Mouse (Mus musculus): ENCODE results near the gene Mapkapk3.

Gene Mapkapk3

GRCm38 (mm10) chr9:107289211-107290076, at the start of gene Mapkapk3:
TSS of gene Mapkapk3 (minus strand) at chr9:107289877.
- in situ Hi-C loops (cut with MboI), result loop anchor here (10.0 to 25.0 kb wide), 2 partner anchors 385 to 602 kb away; partner anchors contain the start of gene Tex264

GRCm38 (mm10) chr9:107338172-107338883, 48.7 kb upstream of the Mapkapk3 start, which contains the start of gene Hemk1:
TSS of gene Hemk1 (minus strand) at chr9:107338350.
- in situ Hi-C loops (cut with MboI), result no loop called here

- in situ Hi-C loops (cut with MboI), result no loop called here
These were observed 46.7 kb upstream of the Mapkapk3 start for GRCm38 (mm10) chr9:107336386-107336785.

GRCm38 (mm10) chr9:107335909-107336308, 46.2 kb upstream of the Mapkapk3 start:
- in situ Hi-C loops (cut with MboI), result no loop called here

GRCm38 (mm10) chr9:107335046-107335445, 45.4 kb upstream of the Mapkapk3 start:
- in situ Hi-C loops (cut with MboI), result no loop called here

GRCm38 (mm10) chr9:107334356-107334755, 44.7 kb upstream of the Mapkapk3 start:
- in situ Hi-C loops (cut with MboI), result loop anchor here (5.0 kb wide), 1 partner anchor 37 kb away; the partner anchor contains the start of gene Cish

GRCm38 (mm10) chr9:107333686-107334085, 44.0 kb upstream of the Mapkapk3 start:
- in situ Hi-C loops (cut with MboI), result loop anchor here (5.0 kb wide), 1 partner anchor 36 kb away; the partner anchor contains the start of gene Cish

- in situ Hi-C loops (cut with MboI), result loop anchor here (5.0 kb wide), 1 partner anchor 33 kb away; the partner anchor contains the start of gene Cish
These were observed 41.1 kb upstream of the Mapkapk3 start for GRCm38 (mm10) chr9:107330791-107331190.

- in situ Hi-C loops (cut with MboI), result no loop called here
These were observed 38.4 kb upstream of the Mapkapk3 start for GRCm38 (mm10) chr9:107327879-107328620.

GRCm38 (mm10) chr9:107325904-107326303, 36.2 kb upstream of the Mapkapk3 start:
- in situ Hi-C loops (cut with MboI), result no loop called here

GRCm38 (mm10) chr9:107324799-107325561, 35.3 kb upstream of the Mapkapk3 start:
- in situ Hi-C loops (cut with MboI), result no loop called here

GRCm38 (mm10) chr9:107323558-107323957, 33.9 kb upstream of the Mapkapk3 start:
- in situ Hi-C loops (cut with MboI), result no loop called here

GRCm38 (mm10) chr9:107322461-107323050, 32.9 kb upstream of the Mapkapk3 start:
- in situ Hi-C loops (cut with MboI), result no loop called here

- in situ Hi-C loops (cut with MboI), result no loop called here
These were observed 26.1 kb upstream of the Mapkapk3 start for GRCm38 (mm10) chr9:107315791-107316190.

GRCm38 (mm10) chr9:107313926-107314325, 24.2 kb upstream of the Mapkapk3 start:
- in situ Hi-C loops (cut with MboI), result no loop called here

- in situ Hi-C loops (cut with MboI), result no loop called here
These were observed 23.3 kb upstream of the Mapkapk3 start for GRCm38 (mm10) chr9:107312811-107313584.

- in situ Hi-C loops (cut with MboI), result no loop called here
These were observed 19.9 kb upstream of the Mapkapk3 start for GRCm38 (mm10) chr9:107309600-107309999.

- in situ Hi-C loops (cut with MboI), result no loop called here
These were observed 19.5 kb upstream of the Mapkapk3 start for GRCm38 (mm10) chr9:107309171-107309570.

GRCm38 (mm10) chr9:107308346-107309000, 18.8 kb upstream of the Mapkapk3 start:
- in situ Hi-C loops (cut with MboI), result no loop called here

All from mature B cell (primary cell).